Mouse (Mus musculus): ENCODE data around the gene Gxylt1. TPM values are rescaled to one million over a fixed set of nuclear protein-coding genes. Genes with fewer than 3 reads are reported as not detected.

Gene Gxylt1
- polyA plus RNA-seq, 1 experiment from 2014 or later, result 21.7 TPM

DNA sequence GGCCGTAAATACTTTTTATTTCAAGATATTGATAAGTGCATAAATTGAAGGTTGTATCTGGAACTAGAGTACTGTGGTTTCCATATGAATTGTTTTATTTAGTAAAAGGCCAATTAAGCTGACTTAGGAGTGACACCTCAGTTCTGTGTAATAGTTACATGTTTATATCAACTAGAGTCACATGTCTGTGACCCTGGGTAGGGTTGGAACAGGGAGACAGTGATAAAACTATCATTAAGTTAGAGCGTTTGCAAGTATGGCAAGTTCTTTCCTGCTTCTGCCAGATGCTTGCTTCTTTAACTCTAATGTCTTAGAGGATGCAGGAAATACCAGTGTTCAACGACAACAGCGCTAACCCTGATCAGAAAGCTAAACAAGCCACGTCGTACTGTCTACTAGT is 9.3 kb upstream of the Gxylt1 start:
- Histone ChIP-seq H3K27me3 (ENCODE audit: control insufficient read depth, insufficient read depth, low read length) (no peaks in the 10 kb centered on the region), H3K36me3 (ENCODE audit: control insufficient read depth, insufficient read depth, low read length) (peaks cover 2% of the 10 kb centered on the region; the same call in 1 of the 2 replicates), H3K9ac (ENCODE audit: low read length) (no peak overlapping the region), H3K27ac (ENCODE audit: low read depth, low read length) (no peak overlapping the region), H3K4me1 (replicated peaks; ENCODE audit: control insufficient read depth, insufficient read depth, low read length) (no peaks in the 10 kb centered on the region), H3K4me2 (ENCODE audit: low read depth, low read length, severe bottlenecking) (no peak overlapping the region), H3K9me3 (ENCODE audit: control insufficient read depth, low read length) (no peaks in the 10 kb centered on the region), H3K4me3 (ENCODE audit: low read depth, low read length) (no peak overlapping the region)
- ATAC-seq (replicated peaks; ENCODE audit: low FRiP score) (no peak), DNase-seq (ENCODE audit: low spot score) (no peak)
- 93% methylated on average over 6 of the region's 6 CpGs for WGBS

- Histone ChIP-seq H3K27ac (ENCODE audit: low read depth, low read length) (no peak overlapping the region), H3K9ac (ENCODE audit: low read length) (no peak overlapping the region), H3K4me1 (replicated peaks; ENCODE audit: control insufficient read depth, insufficient read depth, low read length) (no peaks in the 10 kb centered on the region), H3K9me3 (ENCODE audit: control insufficient read depth, low read length) (no peaks in the 10 kb centered on the region), H3K4me2 (ENCODE audit: low read depth, low read length, severe bottlenecking) (no peak overlapping the region), H3K4me3 (ENCODE audit: low read depth, low read length) (no peak overlapping the region), H3K36me3 (ENCODE audit: control insufficient read depth, insufficient read depth, low read length) (peaks cover 2% of the 10 kb centered on the region; the same call in 1 of the 2 replicates), H3K27me3 (ENCODE audit: control insufficient read depth, insufficient read depth, low read length) (no peaks in the 10 kb centered on the region)
- 70% methylated on average over 11 of the region's 11 CpGs for WGBS
- no peak for ATAC-seq (replicated peaks; ENCODE audit: low FRiP score)
- DNase-seq (ENCODE audit: low spot score), result no peak
Observed at GRCm38 (mm10) chr15:93283349-93283748, 8.4 kb upstream of the Gxylt1 start.

- peaks cover 2% of the 10 kb centered on the region; the same call in 1 of the 2 replicates for H3K36me3 ChIP-seq (ENCODE audit: control insufficient read depth, insufficient read depth, low read length)
- WGBS, result 3% methylated on average over 14 of the region's 14 CpGs
- H3K27ac ChIP-seq (ENCODE audit: low read depth, low read length), result no peak overlapping the region
- H3K27me3 ChIP-seq (ENCODE audit: control insufficient read depth, insufficient read depth, low read length), result no peaks in the 10 kb centered on the region
- DNase-seq (ENCODE audit: low spot score) (no peak), ATAC-seq (replicated peaks; ENCODE audit: low FRiP score) (no peak)
- no peaks in the 10 kb centered on the region for H3K9me3 ChIP-seq (ENCODE audit: control insufficient read depth, low read length)
- peak overlapping the region; percentile 31; the same call in 1 of the 2 replicates for H3K9ac ChIP-seq (ENCODE audit: low read length)
- H3K4me1 ChIP-seq (replicated peaks; ENCODE audit: control insufficient read depth, insufficient read depth, low read length), result peaks cover 11% of the 10 kb centered on the region; the same call in 1 of the 2 replicates
- H3K4me3 ChIP-seq (ENCODE audit: low read depth, low read length), result peak overlapping the region; percentile 74
- H3K4me2 ChIP-seq (ENCODE audit: low read depth, low read length, severe bottlenecking), result peak overlapping the region; percentile 57
Observed at GRCm38 (mm10) chr15:93276276-93276675, 1.3 kb upstream of the Gxylt1 start.

DNA sequence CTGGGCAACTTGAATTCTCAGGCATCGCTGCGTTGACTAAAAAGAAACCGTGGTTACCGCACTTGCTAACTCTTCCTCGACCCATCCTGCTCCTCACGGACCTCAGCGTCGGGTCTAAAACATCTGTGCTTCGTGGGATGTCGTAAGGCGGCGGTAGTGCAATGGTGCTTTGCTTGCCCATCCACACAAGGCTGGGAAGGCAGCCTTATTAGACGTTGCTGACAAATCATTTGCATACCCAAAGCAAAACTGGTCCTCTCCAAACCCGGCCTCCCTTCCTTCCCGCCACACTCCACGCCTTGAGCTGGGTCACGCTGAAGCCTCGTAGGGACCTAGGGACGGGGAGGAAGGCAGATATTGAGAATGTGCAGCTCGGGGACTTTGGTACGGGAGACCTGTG is 644 bp upstream of the Gxylt1 start:
- Histone ChIP-seq H3K4me1 (replicated peaks; ENCODE audit: control insufficient read depth, insufficient read depth, low read length) (peaks cover 11% of the 10 kb centered on the region; the same call in 1 of the 2 replicates), H3K4me3 (ENCODE audit: low read depth, low read length) (peak overlapping the region; percentile 74), H3K9ac (ENCODE audit: low read length) (peak overlapping the region; percentile 31), H3K27me3 (ENCODE audit: control insufficient read depth, insufficient read depth, low read length) (no peaks in the 10 kb centered on the region), H3K36me3 (ENCODE audit: control insufficient read depth, insufficient read depth, low read length) (no peaks in the 10 kb centered on the region), H3K27ac (ENCODE audit: low read depth, low read length) (peak overlapping the region; percentile 13), H3K4me2 (ENCODE audit: low read depth, low read length, severe bottlenecking) (peak overlapping the region; percentile 57), H3K9me3 (ENCODE audit: control insufficient read depth, low read length) (no peaks in the 10 kb centered on the region)
- DNase-seq (ENCODE audit: low spot score), result peak; percentile 75
- under 1% methylated on average over 21 of the region's 21 CpGs for WGBS
- ATAC-seq (replicated peaks; ENCODE audit: low FRiP score), result peak; percentile 59

GRCm38 (mm10) chr15:93273788-93274678 is 946 bp downstream of the Gxylt1 start:
- H3K9me3 ChIP-seq (ENCODE audit: control insufficient read depth, low read length), result no peaks in the 10 kb centered on the region
- no peaks in the 10 kb centered on the region for H3K36me3 ChIP-seq (ENCODE audit: control insufficient read depth, insufficient read depth, low read length)
- 44% methylated on average over 19 of the region's 19 CpGs for WGBS
- ATAC-seq (replicated peaks; ENCODE audit: low FRiP score), result no peak
- peak overlapping the region; percentile 74; the same call in 1 of the 2 replicates for H3K27ac ChIP-seq (ENCODE audit: low read depth, low read length)
- peak overlapping the region; percentile 66 for H3K4me2 ChIP-seq (ENCODE audit: low read depth, low read length, severe bottlenecking)
- no peaks in the 10 kb centered on the region for H3K27me3 ChIP-seq (ENCODE audit: control insufficient read depth, insufficient read depth, low read length)
- H3K4me1 ChIP-seq (replicated peaks; ENCODE audit: control insufficient read depth, insufficient read depth, low read length), result peaks cover 11% of the 10 kb centered on the region; the same call in 1 of the 2 replicates
- peak overlapping the region; percentile 78 for H3K9ac ChIP-seq (ENCODE audit: low read length)
- H3K4me3 ChIP-seq (ENCODE audit: low read depth, low read length), result peak overlapping the region; percentile 74
- DNase-seq (ENCODE audit: low spot score), result no peak

DNA sequence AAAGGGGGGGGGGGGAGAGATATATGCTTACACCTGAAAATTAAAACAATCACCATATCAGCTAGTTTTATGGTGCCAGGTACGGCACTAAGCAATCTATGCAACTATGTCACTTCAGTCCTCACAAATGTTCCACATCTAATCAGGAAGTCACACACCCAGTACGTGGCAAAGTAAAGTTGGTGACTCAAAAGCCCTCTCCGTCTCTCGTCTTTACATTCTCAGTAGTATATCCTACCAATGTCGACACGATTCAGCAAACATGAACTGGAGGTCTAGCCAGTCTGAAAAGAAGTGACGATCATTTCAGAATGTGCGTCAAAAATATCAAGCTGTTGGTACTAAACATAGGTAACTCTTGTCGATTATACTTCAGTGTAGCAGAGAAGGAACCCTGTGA is 2.0 kb downstream of the Gxylt1 start:
- ATAC-seq (replicated peaks; ENCODE audit: low FRiP score) (no peak), DNase-seq (ENCODE audit: low spot score) (no peak)
- H3K9me3 ChIP-seq (ENCODE audit: control insufficient read depth, low read length), result no peaks in the 10 kb centered on the region
- H3K9ac ChIP-seq (ENCODE audit: low read length), result no peak overlapping the region
- H3K4me2 ChIP-seq (ENCODE audit: low read depth, low read length, severe bottlenecking), result no peak overlapping the region
- H3K27me3 ChIP-seq (ENCODE audit: control insufficient read depth, insufficient read depth, low read length), result no peaks in the 10 kb centered on the region
- H3K27ac ChIP-seq (ENCODE audit: low read depth, low read length), result no peak overlapping the region
- WGBS, result 92% methylated on average over 9 of the region's 9 CpGs
- peaks cover 11% of the 10 kb centered on the region; the same call in 1 of the 2 replicates for H3K4me1 ChIP-seq (replicated peaks; ENCODE audit: control insufficient read depth, insufficient read depth, low read length)
- H3K4me3 ChIP-seq (ENCODE audit: low read depth, low read length), result no peak overlapping the region
- no peaks in the 10 kb centered on the region for H3K36me3 ChIP-seq (ENCODE audit: control insufficient read depth, insufficient read depth, low read length)

DNA sequence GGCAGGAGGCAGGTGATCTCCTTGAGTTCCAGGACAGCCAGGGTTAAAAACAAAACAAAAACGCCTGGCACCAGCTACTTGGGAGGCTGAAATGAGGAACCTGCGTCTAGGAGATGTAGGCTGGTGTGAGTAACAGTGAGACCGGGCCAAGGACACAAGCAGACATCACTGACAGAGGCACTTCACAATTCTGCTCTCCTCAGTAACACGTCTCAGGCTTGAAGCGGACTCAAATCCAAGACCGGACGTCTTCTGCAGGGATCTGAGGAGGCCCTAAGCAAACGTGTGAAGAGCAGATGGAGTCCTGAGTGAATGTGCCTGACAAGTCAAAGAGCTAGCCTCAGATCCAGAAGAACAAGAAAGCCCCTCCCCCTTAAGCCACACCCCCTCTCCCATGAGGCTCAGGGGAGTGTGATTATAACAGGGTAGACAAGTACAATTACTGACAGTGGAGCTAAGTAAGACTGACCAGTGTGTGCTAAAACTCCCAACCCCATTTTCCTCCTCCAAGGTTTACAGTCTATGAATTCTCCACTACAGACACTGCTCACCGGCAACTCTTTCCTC is 4.6 kb downstream of the Gxylt1 start:
- no peak for DNase-seq (ENCODE audit: low spot score)
- 84% methylated on average over 9 of the region's 9 CpGs for WGBS

DNA sequence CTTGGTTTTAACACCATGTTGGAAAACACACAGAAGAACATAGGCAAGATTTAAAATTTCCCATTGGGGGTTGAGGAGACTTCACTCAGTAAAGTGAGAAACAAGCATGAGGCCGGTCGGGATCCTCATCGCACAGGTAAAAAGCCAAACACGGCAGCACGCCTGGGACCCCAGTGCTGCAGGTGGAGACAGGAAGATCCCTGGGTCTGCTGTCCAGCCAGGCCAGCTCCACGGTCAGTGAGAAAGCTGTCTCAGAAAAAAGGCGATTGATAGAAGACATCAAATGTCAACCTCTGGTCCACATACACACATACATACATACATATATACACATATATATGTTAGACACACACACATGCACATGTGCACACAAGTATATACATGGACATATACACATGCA is 5.4 kb downstream of the Gxylt1 start:
- no peaks in the 10 kb centered on the region for H3K36me3 ChIP-seq (ENCODE audit: control insufficient read depth, insufficient read depth, low read length)
- H3K27ac ChIP-seq (ENCODE audit: low read depth, low read length), result no peak overlapping the region
- H3K9me3 ChIP-seq (ENCODE audit: control insufficient read depth, low read length), result no peaks in the 10 kb centered on the region
- no peak for ATAC-seq (replicated peaks; ENCODE audit: low FRiP score)
- no peaks in the 10 kb centered on the region for H3K27me3 ChIP-seq (ENCODE audit: control insufficient read depth, insufficient read depth, low read length)
- DNase-seq (ENCODE audit: low spot score), result no peak
- WGBS, result 98% methylated on average over 7 of the region's 7 CpGs
- no peak overlapping the region for H3K4me3 ChIP-seq (ENCODE audit: low read depth, low read length)
- peaks cover 6% of the 10 kb centered on the region; the same call in 1 of the 2 replicates for H3K4me1 ChIP-seq (replicated peaks; ENCODE audit: control insufficient read depth, insufficient read depth, low read length)
- no peak overlapping the region for H3K9ac ChIP-seq (ENCODE audit: low read length)
- no peak overlapping the region for H3K4me2 ChIP-seq (ENCODE audit: low read depth, low read length, severe bottlenecking)

More for the DNA sequence above, 4.6 kb downstream of the Gxylt1 start:
- Histone ChIP-seq H3K36me3 (ENCODE audit: control insufficient read depth, insufficient read depth, low read length) (no peaks in the 10 kb centered on the region), H3K27me3 (ENCODE audit: control insufficient read depth, insufficient read depth, low read length) (no peaks in the 10 kb centered on the region), H3K27ac (ENCODE audit: low read depth, low read length) (no peak overlapping the region), H3K4me3 (ENCODE audit: low read depth, low read length) (no peak overlapping the region), H3K4me2 (ENCODE audit: low read depth, low read length, severe bottlenecking) (no peak overlapping the region), H3K4me1 (replicated peaks; ENCODE audit: control insufficient read depth, insufficient read depth, low read length) (peaks cover 6% of the 10 kb centered on the region; the same call in 1 of the 2 replicates), H3K9me3 (ENCODE audit: control insufficient read depth, low read length) (no peaks in the 10 kb centered on the region), H3K9ac (ENCODE audit: low read length) (no peak overlapping the region)
- no peak for ATAC-seq (replicated peaks; ENCODE audit: low FRiP score)
